Mouse (Mus musculus) heart, embryonic 16.5 days (tissue): ENCODE data around the gene Olfr324. TPM values are rescaled to one million over a fixed set of nuclear protein-coding genes. Genes with fewer than 3 reads are reported as not detected.

Experiments
- ATAC-seq: fragments of 200-750 bp; cut with Nextera tagmentation; replicated peaks from 2 replicates; pipeline ENCODE4 v1.8.0; 2017; ENCODE audit warnings: moderate number of reproducible peaks; ENCODE audit not compliant: insufficient read depth, low FRiP score; ENCODE audit errors: extremely low read depth
- H3K27ac ChIP-seq: fragments of 300-500 bp; sonication (generic); 2 replicates; pipeline ENCODE4 v1.5.1; 2014; ENCODE audit warnings: mild to moderate bottlenecking, low read length, control low read depth, moderate library complexity
- H3K27me3 ChIP-seq: fragments of 300-500 bp; sonication (generic); 2 replicates; pipeline ENCODE4 v1.6.1; 2014; ENCODE audit warnings: low read length, mixed read lengths; ENCODE audit not compliant: control insufficient read depth, insufficient read depth
- H3K36me3 ChIP-seq: fragments of 300-500 bp; sonication (generic); 2 replicates; pipeline ENCODE4 v1.6.1; 2014; ENCODE audit not compliant: control insufficient read depth, insufficient read depth
- H3K4me1 ChIP-seq: fragments of 300-500 bp; sonication (generic); 2 replicates; pipeline ENCODE4 v1.6.1; 2014; ENCODE audit warnings: low read length, mixed read lengths; ENCODE audit not compliant: control insufficient read depth, insufficient read depth
- H3K4me2 ChIP-seq: fragments of 300-500 bp; sonication (generic); 2 replicates; pipeline ENCODE4 v1.6.1; 2014; ENCODE audit warnings: low read depth, mild to moderate bottlenecking, control low read depth, low read length
- H3K4me3 ChIP-seq: fragments of 300-500 bp; sonication (generic); 2 replicates; pipeline ENCODE4 v1.5.1; 2014; ENCODE audit warnings: mild to moderate bottlenecking, control low read depth, low read length
- H3K9ac ChIP-seq: fragments of 300-500 bp; sonication (generic); 2 replicates; pipeline ENCODE4 v1.6.1; 2014; ENCODE audit warnings: low read length, control low read depth
- H3K9me3 ChIP-seq: fragments of 300-500 bp; sonication (generic); replicated peaks from 2 replicates; pipeline ENCODE4 v1.6.1; 2016; ENCODE audit warnings: low read length; ENCODE audit not compliant: control insufficient read depth
- WGBS: fragments of 180-500 bp; shearing (Covaris S2); extraction: QIAGEN DNeasy Blood & Tissue Kit; methylation state at CpG from one replicate; pipeline ENCODE4 v1.1.7; 2014; 5-methylcytosine and 5-hydroxymethylcytosine counted together
- polyA plus RNA-seq: library from polyadenylated mRNA; unstranded; fragments of >200 nt; fragmentation: Nextera tagmentation; extraction: Ambion mirVana; gene quantifications from 2 replicates; pipeline ENCODE4 v1.2.1, GENCODE M21; 2015

The Olfr324 gene
- not detected in 2 replicates for polyA plus RNA-seq

DNA sequence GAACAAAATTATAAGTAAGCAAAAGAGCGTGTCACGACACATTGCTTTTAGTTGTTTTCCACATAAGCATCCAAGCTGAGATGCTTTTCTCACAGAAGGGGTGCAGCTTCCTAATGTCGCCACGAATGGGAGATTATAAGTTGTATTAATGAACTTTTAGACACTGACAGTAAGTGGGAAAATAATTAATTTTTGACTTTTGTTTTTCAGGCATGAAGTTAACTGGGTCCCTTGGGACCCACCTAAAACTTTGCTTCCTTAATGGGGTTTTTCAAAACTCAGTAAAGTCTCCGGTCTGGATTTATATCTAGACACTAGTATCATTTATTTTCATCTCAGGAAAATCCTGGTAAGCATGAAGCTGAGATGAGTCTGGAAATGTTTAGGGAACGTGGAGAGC, at the start of gene Olfr324:
TSS of gene Olfr324 (plus strand) at position 301 of the 400 bp plus-strand sequence.
- H3K4me1 ChIP-seq: no peaks in the 10 kb centered on the region
- WGBS: 75% methylated on average over 6 of the region's 6 CpGs

GRCm38 (mm10) chr11:58546322-58546721, 48.6 kb upstream of the Olfr324 start, which contains the start of gene Olfr329-ps:
Gene Olfr329-ps (minus strand): TSS chr11:58546422.
- Histone ChIP-seq H3K4me1 (no peaks in the 10 kb centered on the region), H3K27ac (no peak within 1 kb of the TSS), H3K27me3 (no peaks in the 10 kb centered on the region), H3K9ac (no peak within 1 kb of the TSS), H3K36me3 (no peaks in the 10 kb centered on the region), H3K9me3 (no peaks in the 10 kb centered on the region), H3K4me2 (no peak within 1 kb of the TSS), H3K4me3 (no peak within 1 kb of the TSS)
- ATAC-seq: no peak
- WGBS: 73% methylated on average over 5 of the region's 5 CpGs

More for the DNA sequence above, at the start of gene Olfr324:
- no peak for ATAC-seq
- Histone ChIP-seq H3K4me3 (no peak within 1 kb of the TSS), H3K9ac (no peak within 1 kb of the TSS), H3K27ac (no peak within 1 kb of the TSS), H3K4me2 (no peak within 1 kb of the TSS), H3K27me3 (no peaks in the 10 kb centered on the region), H3K9me3 (no peaks in the 10 kb centered on the region), H3K36me3 (no peaks in the 10 kb centered on the region)

GRCm38 (mm10) chr11:58555536-58555935, 39.4 kb upstream of the Olfr324 start, which contains the start of gene Olfr328:
Gene Olfr328 (minus strand): TSS chr11:58555636.
- Histone ChIP-seq H3K4me2 (no peak within 1 kb of the TSS), H3K27me3 (no peaks in the 10 kb centered on the region), H3K27ac (no peak within 1 kb of the TSS), H3K9me3 (no peaks in the 10 kb centered on the region), H3K9ac (no peak within 1 kb of the TSS), H3K4me3 (no peak within 1 kb of the TSS), H3K4me1 (no peaks in the 10 kb centered on the region), H3K36me3 (no peaks in the 10 kb centered on the region)
- WGBS: 69% methylated on average over 1 of the region's 1 CpGs
- no peak for ATAC-seq

GRCm38 (mm10) chr11:58570405-58570804, 24.5 kb upstream of the Olfr324 start, which contains the start of gene Olfr224:
Gene Olfr224 (minus strand): TSS chr11:58570553.
- Histone ChIP-seq H3K4me2 (no peak within 1 kb of the TSS), H3K4me1 (no peaks in the 10 kb centered on the region), H3K36me3 (no peaks in the 10 kb centered on the region), H3K9ac (no peak within 1 kb of the TSS), H3K9me3 (no peaks in the 10 kb centered on the region), H3K4me3 (no peak within 1 kb of the TSS), H3K27me3 (no peaks in the 10 kb centered on the region), H3K27ac (no peak within 1 kb of the TSS)
- ATAC-seq: no peak
- 49% methylated on average over 5 of the region's 5 CpGs for WGBS

- no peaks in the 10 kb centered on the region for H3K4me1 ChIP-seq
- no peak within 1 kb of the TSS for H3K4me2 ChIP-seq
- ATAC-seq: no peak
- H3K9ac ChIP-seq: no peak within 1 kb of the TSS
- 68% methylated on average over 1 of the region's 1 CpGs for WGBS
- H3K9me3 ChIP-seq: no peaks in the 10 kb centered on the region
- no peak within 1 kb of the TSS for H3K27ac ChIP-seq
- no peaks in the 10 kb centered on the region for H3K36me3 ChIP-seq
- no peak within 1 kb of the TSS for H3K4me3 ChIP-seq
- H3K27me3 ChIP-seq: no peaks in the 10 kb centered on the region
Observed at GRCm38 (mm10) chr11:58577430-58577829, 17.5 kb upstream of the Olfr324 start, which contains the start of gene Olfr325. Gene Olfr325 (plus strand): TSS chr11:58577730.

DNA sequence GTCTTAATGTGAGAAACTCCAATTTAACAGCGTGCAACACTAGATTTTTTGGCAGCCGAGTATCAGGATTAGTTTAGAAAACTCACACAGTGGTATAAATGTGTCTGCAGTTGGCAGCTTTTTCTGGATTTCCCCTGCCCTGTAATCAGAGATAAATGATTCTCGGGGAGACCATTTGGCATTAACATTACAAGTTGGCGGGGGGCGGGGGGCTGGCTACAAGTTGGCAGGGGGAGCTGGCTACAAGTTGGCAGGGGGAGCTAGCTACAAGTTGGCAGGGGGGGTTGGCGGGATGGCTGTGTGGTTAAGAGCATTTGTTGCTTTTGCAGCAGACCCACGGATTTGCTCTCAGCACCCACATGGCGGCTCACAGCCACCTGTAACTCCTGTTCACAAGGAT, 16.3 kb upstream of the Olfr324 start:
- Histone ChIP-seq H3K4me2 (no peak overlapping the region), H3K9ac (no peak overlapping the region), H3K27ac (no peak overlapping the region), H3K4me3 (no peak overlapping the region), H3K4me1 (no peaks in the 10 kb centered on the region), H3K36me3 (no peaks in the 10 kb centered on the region), H3K9me3 (no peaks in the 10 kb centered on the region), H3K27me3 (no peaks in the 10 kb centered on the region)
- ATAC-seq: no peak
- WGBS: 62% methylated on average over 8 of the region's 8 CpGs

- WGBS: 62% methylated on average over 7 of the region's 7 CpGs
- ATAC-seq: no peak
Observed at GRCm38 (mm10) chr11:58587898-58588348, 7.0 kb upstream of the Olfr324 start.

GRCm38 (mm10) chr11:58588620-58589250, 6.2 kb upstream of the Olfr324 start:
- no peaks in the 10 kb centered on the region for H3K36me3 ChIP-seq
- ATAC-seq: no peak
- no peaks in the 10 kb centered on the region for H3K27me3 ChIP-seq
- H3K4me1 ChIP-seq: no peaks in the 10 kb centered on the region
- H3K27ac ChIP-seq: no peak overlapping the region
- H3K4me2 ChIP-seq: no peak overlapping the region
- no peaks in the 10 kb centered on the region for H3K9me3 ChIP-seq
- H3K9ac ChIP-seq: no peak overlapping the region
- 59% methylated on average over 3 of the region's 3 CpGs for WGBS
- H3K4me3 ChIP-seq: no peak overlapping the region

More at GRCm38 (mm10) chr11:58587898-58588348, 7.0 kb upstream of the Olfr324 start:
- H3K9ac ChIP-seq: no peak overlapping the region
- no peak overlapping the region for H3K4me2 ChIP-seq
- H3K36me3 ChIP-seq: no peaks in the 10 kb centered on the region
- no peaks in the 10 kb centered on the region for H3K9me3 ChIP-seq
- no peak overlapping the region for H3K4me3 ChIP-seq
- no peaks in the 10 kb centered on the region for H3K4me1 ChIP-seq
- no peak overlapping the region for H3K27ac ChIP-seq
- no peaks in the 10 kb centered on the region for H3K27me3 ChIP-seq

- no peaks in the 10 kb centered on the region for H3K36me3 ChIP-seq
- no peaks in the 10 kb centered on the region for H3K9me3 ChIP-seq
- no peaks in the 10 kb centered on the region for H3K4me1 ChIP-seq
- H3K27me3 ChIP-seq: no peaks in the 10 kb centered on the region
- no peak for ATAC-seq
- no peak overlapping the region for H3K27ac ChIP-seq
- H3K4me2 ChIP-seq: no peak overlapping the region
- no peak overlapping the region for H3K9ac ChIP-seq
- 75% methylated on average over 13 of the region's 13 CpGs for WGBS
- no peak overlapping the region for H3K4me3 ChIP-seq
Observed at GRCm38 (mm10) chr11:58597837-58598236, 2.9 kb downstream of the Olfr324 start.
